Mouse (Mus musculus) heart, embryonic 10.5 days (tissue): Measurements from ENCODE around the gene Mbd4. TPM values are rescaled to one million over a fixed set of nuclear protein-coding genes. Genes with fewer than 3 reads are reported as not detected.
"Not testable (repeated sequence)": the region's sequence is repeated elsewhere in the genome, so short reads cannot be mapped to it uniquely, and the experiment has no call there.

Experiments used
- DNase-seq: peaks from one replicate; pipeline ENCODE4 v3.0.0-alpha.2; 2017; ENCODE audit warnings: low spot score
- H3K27ac ChIP-seq: fragments of 300-500 bp; sonication (generic); 2 replicates; pipeline ENCODE4 v1.5.1; 2016; ENCODE audit warnings: mild to moderate bottlenecking
- H3K27me3 ChIP-seq: fragments of 300-500 bp; sonication (generic); 2 replicates; pipeline ENCODE4 v1.6.1; 2016; ENCODE audit warnings: mild to moderate bottlenecking; ENCODE audit not compliant: poor library complexity, insufficient read depth, severe bottlenecking
- H3K36me3 ChIP-seq: fragments of 300-500 bp; sonication (generic); 2 replicates; pipeline ENCODE4 v1.6.1; 2016; ENCODE audit warnings: mild to moderate bottlenecking, moderate library complexity
- H3K4me1 ChIP-seq: fragments of 300-500 bp; sonication (generic); 2 replicates; pipeline ENCODE4 v1.6.1; 2016; ENCODE audit warnings: mild to moderate bottlenecking
- H3K4me3 ChIP-seq: fragments of 300-500 bp; sonication (generic); 2 replicates; pipeline ENCODE4 v1.5.1; 2016; ENCODE audit warnings: mild to moderate bottlenecking, moderate library complexity
- H3K9me3 ChIP-seq: fragments of 300-500 bp; sonication (generic); 2 replicates; pipeline ENCODE4 v1.6.1; 2016; ENCODE audit warnings: mild to moderate bottlenecking, moderate library complexity
- WGBS: fragments of 180-500 bp; shearing (Covaris S2); methylation state at CpG from one replicate; pipeline ENCODE4 v1.1.7; 2016; 5-methylcytosine and 5-hydroxymethylcytosine counted together
- polyA plus RNA-seq: library from polyadenylated mRNA; unstranded; fragments of >200 nt; fragmentation: Nextera tagmentation; extraction: Ambion mirVana; gene quantifications from 2 replicates; pipeline ENCODE4 v1.2.1, GENCODE M21; 2016

Mbd4 gene
- polyA plus RNA-seq, 1 experiment from 2014 or later, result 22.4 TPM

- WGBS, result 3% methylated on average over 5 of the region's 11 CpGs
Observed at GRCm38 (mm10) chr6:115823850-115824464, 29.2 kb downstream of the Mbd4 start.

GRCm38 (mm10) chr6:115821216-115821993 is 31.8 kb downstream of the Mbd4 start:
- Histone ChIP-seq H3K36me3 (no peaks in the 10 kb centered on the region), H3K27me3 (no peaks in the 10 kb centered on the region), H3K4me1 (peaks cover 8% of the 10 kb centered on the region; the same call in 1 of the 2 replicates), H3K27ac (no peak overlapping the region), H3K9me3 (no peaks in the 10 kb centered on the region), H3K4me3 (no peak overlapping the region)
- DNase-seq, result no peak
- 81% methylated on average over 8 of the region's 8 CpGs for WGBS

More at GRCm38 (mm10) chr6:115823850-115824464, 29.2 kb downstream of the Mbd4 start:
- not testable (repeated sequence) for H3K4me1 ChIP-seq, H3K36me3 ChIP-seq, H3K9me3 ChIP-seq, H3K27me3 ChIP-seq
- peak overlapping the region; percentile 35 for H3K4me3 ChIP-seq
- peak; percentile 94 for DNase-seq
- peak overlapping the region; percentile 57; the same call in 1 of the 2 replicates for H3K27ac ChIP-seq

- no peak for DNase-seq
- no peak overlapping the region for H3K27ac ChIP-seq
- peaks cover 13% of the 10 kb centered on the region for H3K4me1 ChIP-seq
- WGBS, result 66% methylated on average over 2 of the region's 2 CpGs
- no peaks in the 10 kb centered on the region for H3K36me3 ChIP-seq
- no peak overlapping the region for H3K4me3 ChIP-seq
- H3K9me3 ChIP-seq, result no peaks in the 10 kb centered on the region
- H3K27me3 ChIP-seq, result no peaks in the 10 kb centered on the region
Observed at GRCm38 (mm10) chr6:115818129-115818528, 35.0 kb downstream of the Mbd4 start.

GRCm38 (mm10) chr6:115815041-115815440 is 38.1 kb downstream of the Mbd4 start:
- Histone ChIP-seq H3K27me3 (no peaks in the 10 kb centered on the region), H3K9me3 (no peaks in the 10 kb centered on the region), H3K4me3 (no peak overlapping the region), H3K4me1 (peaks cover 13% of the 10 kb centered on the region), H3K27ac (no peak overlapping the region), H3K36me3 (no peaks in the 10 kb centered on the region)
- DNase-seq, result no peak
- WGBS, result 74% methylated on average over 4 of the region's 4 CpGs

GRCm38 (mm10) chr6:115814104-115814503 is 39.1 kb downstream of the Mbd4 start:
- Histone ChIP-seq H3K27me3 (no peaks in the 10 kb centered on the region), H3K27ac (no peak overlapping the region), H3K9me3 (no peaks in the 10 kb centered on the region), H3K36me3 (no peaks in the 10 kb centered on the region), H3K4me3 (no peak overlapping the region), H3K4me1 (peaks cover 13% of the 10 kb centered on the region)
- 26% methylated on average over 4 of the region's 4 CpGs for WGBS
- DNase-seq, result no peak

- H3K9me3 ChIP-seq, result no peaks in the 10 kb centered on the region
- no peak overlapping the region for H3K4me3 ChIP-seq
- H3K36me3 ChIP-seq, result peaks cover 9% of the 10 kb centered on the region
- H3K4me1 ChIP-seq, result peaks cover 23% of the 10 kb centered on the region
- H3K27me3 ChIP-seq, result no peaks in the 10 kb centered on the region
- no peak overlapping the region for H3K27ac ChIP-seq
- no peak for DNase-seq
- WGBS, result 70% methylated on average over 8 of the region's 8 CpGs
Observed at GRCm38 (mm10) chr6:115811606-115812005, 41.6 kb downstream of the Mbd4 start.

- Histone ChIP-seq H3K4me1 (peaks cover 23% of the 10 kb centered on the region), H3K4me3 (peak within 1 kb of the TSS; percentile 97), H3K27ac (peak within 1 kb of the TSS; percentile 99), H3K27me3 (no peaks in the 10 kb centered on the region), H3K9me3 (no peaks in the 10 kb centered on the region), H3K36me3 (peaks cover 39% of the 10 kb centered on the region)
- peak; percentile 92 for DNase-seq
- WGBS, result under 1% methylated on average over 47 of the region's 47 CpGs
Observed at GRCm38 (mm10) chr6:115808488-115809231, 44.5 kb downstream of the Mbd4 start, which contains the start of gene Rpl32. Gene Rpl32 (minus strand): TSS chr6:115808747.

GRCm38 (mm10) chr6:115808196-115808487 is 45.0 kb downstream of the Mbd4 start:
- Histone ChIP-seq H3K36me3 (peaks cover 42% of the 10 kb centered on the region), H3K27ac (peak overlapping the region; percentile 99), H3K4me3 (peak overlapping the region; percentile 97), H3K27me3 (no peaks in the 10 kb centered on the region), H3K9me3 (no peaks in the 10 kb centered on the region), H3K4me1 (peaks cover 19% of the 10 kb centered on the region)
- WGBS, result 0% methylated on average over 22 of the region's 22 CpGs
- DNase-seq, result no peak

GRCm38 (mm10) chr6:115807464-115808195 is 45.5 kb downstream of the Mbd4 start:
- 2% methylated on average over 15 of the region's 15 CpGs for WGBS
- H3K27me3 ChIP-seq, result no peaks in the 10 kb centered on the region
- peak overlapping the region; percentile 97 for H3K4me3 ChIP-seq
- DNase-seq, result no peak
- peaks cover 47% of the 10 kb centered on the region for H3K36me3 ChIP-seq
- no peaks in the 10 kb centered on the region for H3K9me3 ChIP-seq
- H3K4me1 ChIP-seq, result peaks cover 19% of the 10 kb centered on the region
- H3K27ac ChIP-seq, result peak overlapping the region; percentile 99

- Histone ChIP-seq H3K9me3 (no peaks in the 10 kb centered on the region), H3K4me1 (peaks cover 19% of the 10 kb centered on the region), H3K27ac (no peak overlapping the region), H3K4me3 (no peak overlapping the region), H3K27me3 (no peaks in the 10 kb centered on the region), H3K36me3 (peaks cover 76% of the 10 kb centered on the region)
- 73% methylated on average over 10 of the region's 10 CpGs for WGBS
- no peak for DNase-seq
Observed at GRCm38 (mm10) chr6:115804432-115805192, 48.6 kb downstream of the Mbd4 start.

GRCm38 (mm10) chr6:115803541-115804382 is 49.4 kb downstream of the Mbd4 start:
- H3K36me3 ChIP-seq, result peaks cover 85% of the 10 kb centered on the region
- 45% methylated on average over 16 of the region's 16 CpGs for WGBS

More at GRCm38 (mm10) chr6:115803541-115804382, 49.4 kb downstream of the Mbd4 start:
- peak; percentile 84 for DNase-seq
- Histone ChIP-seq H3K27me3 (no peaks in the 10 kb centered on the region), H3K4me1 (peaks cover 19% of the 10 kb centered on the region), H3K4me3 (no peak overlapping the region), H3K27ac (no peak overlapping the region), H3K9me3 (no peaks in the 10 kb centered on the region)
